Mouse (Mus musculus) lung, postnatal 0 days (tissue): ENCODE measurements around the gene Tbc1d30.

Experiments used
- CTCF ChIP-seq: IDR thresholded peaks from 2 replicates; pipeline ENCODE4 v1.5.1; 2016; ENCODE audit warnings: antibody characterized with exemption, mild to moderate bottlenecking
- EP300 ChIP-seq: IDR thresholded peaks from 2 replicates; pipeline ENCODE4 v1.6.1; 2016; ENCODE audit warnings: antibody characterized with exemption, mild to moderate bottlenecking, control low read depth

DNA sequence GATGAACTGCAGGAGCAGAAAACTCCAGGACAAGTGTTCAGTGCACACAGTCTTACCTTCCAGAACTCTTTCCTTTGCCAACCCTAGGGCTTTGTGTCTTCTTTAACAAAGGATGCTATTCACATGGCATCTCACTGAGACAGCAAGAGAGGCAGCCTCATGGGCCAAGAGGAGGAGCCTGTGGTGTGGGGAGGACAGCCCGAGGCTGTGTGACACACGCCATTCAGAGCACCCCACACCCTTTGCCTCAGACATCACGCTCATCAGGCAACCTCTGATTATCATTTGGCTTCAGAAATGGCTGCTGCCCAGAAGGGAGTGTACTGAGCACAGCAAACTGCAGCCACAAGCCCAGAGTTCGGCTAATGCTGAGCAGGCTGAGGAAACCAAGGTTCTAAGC lies 36.9 kb downstream of the Tbc1d30 start:
- TF ChIP-seq EP300: no peak
- no peak for TF ChIP-seq CTCF
